Mouse (Mus musculus): ENCODE measurements around the gene Cacnb4. TPM values are rescaled to one million over a fixed set of nuclear protein-coding genes. Genes with fewer than 3 reads are reported as not detected.

The Cacnb4 gene
- total and polyA plus RNA-seq, 2 experiments from 2014 or later: 12.5 to 13.3 TPM

DNA sequence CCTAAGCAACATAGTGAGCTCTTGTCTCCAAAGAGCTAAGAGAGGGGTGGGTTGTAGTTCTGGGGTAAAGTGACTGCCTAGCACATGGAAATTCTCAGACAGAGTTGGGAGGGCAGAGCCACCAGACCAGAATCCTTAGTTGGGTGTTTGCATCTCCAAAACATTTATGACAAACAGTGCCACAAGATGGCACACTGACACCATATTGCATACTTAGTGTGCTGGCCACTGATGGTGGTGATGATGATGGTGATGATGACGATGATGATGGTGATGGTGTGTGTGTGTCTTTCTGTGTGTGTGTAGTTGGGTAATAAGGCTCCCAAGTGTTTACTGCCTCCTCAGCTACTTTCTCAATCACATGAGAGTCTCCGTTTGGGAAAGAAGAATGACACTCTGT, 54.0 kb downstream of the Cacnb4 start:
- no peak overlapping the region for H3K27ac ChIP-seq (ENCODE audit: low read depth, low read length)
- no peaks in the 10 kb centered on the region for H3K9me3 ChIP-seq (ENCODE audit: low read length)
- 72% methylated on average over 2 of the region's 2 CpGs for WGBS
- ATAC-seq (ENCODE audit: low FRiP score): no peak
- no peak overlapping the region for H3K4me2 ChIP-seq (ENCODE audit: low read depth, low read length, poor library complexity, severe bottlenecking)
- no peak overlapping the region for H3K9ac ChIP-seq (replicated peaks; ENCODE audit: low read length, poor library complexity, severe bottlenecking)
- peak; percentile 78 for TF ChIP-seq CTCF (IDR thresholded peaks at IDR 0.05)
- no peaks in the 10 kb centered on the region for H3K27me3 ChIP-seq (ENCODE audit: insufficient read depth, low read length)
- H3K36me3 ChIP-seq (ENCODE audit: insufficient read depth, low read length): no peaks in the 10 kb centered on the region
- DNase-seq (ENCODE audit: low spot score): no peak
- H3K4me1 ChIP-seq (ENCODE audit: insufficient read depth, low read length): no peaks in the 10 kb centered on the region; the same call in 1 of the 2 replicates
- no peak overlapping the region for H3K4me3 ChIP-seq (ENCODE audit: low read depth, low read length)

DNA sequence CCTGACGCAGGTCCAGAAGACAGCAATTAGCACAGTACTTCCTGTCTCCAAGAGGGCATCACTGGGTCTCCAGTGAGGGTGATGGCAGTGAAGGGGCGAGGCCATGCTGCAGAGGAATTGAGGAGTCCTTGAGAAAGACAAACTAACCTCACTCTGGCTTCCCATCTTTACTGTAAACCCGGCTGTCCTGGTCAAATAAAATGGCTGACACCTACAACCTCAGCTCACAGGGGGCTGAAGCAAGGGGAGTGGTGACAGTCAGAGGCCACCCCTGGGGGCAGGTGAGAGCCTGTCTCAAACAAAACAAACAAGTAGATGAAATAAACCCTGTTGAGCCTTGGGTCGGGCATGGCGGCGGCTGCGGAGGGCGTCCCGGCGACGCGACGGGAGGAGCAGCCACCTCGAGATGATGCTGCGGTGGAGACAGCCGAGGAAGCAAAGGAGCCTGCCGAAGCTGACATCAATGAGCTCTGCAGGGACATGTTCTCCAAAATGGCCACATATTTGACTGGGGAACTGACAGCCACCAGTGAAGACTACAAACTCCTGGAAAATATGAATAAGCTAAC, 57.1 kb downstream of the Cacnb4 start:
- no peak for TF ChIP-seq CTCF (IDR thresholded peaks at IDR 0.05)
- no peak for ATAC-seq (ENCODE audit: low FRiP score)
- WGBS: 81% methylated on average over 17 of the region's 17 CpGs
- no peak overlapping the region for H3K4me2 ChIP-seq (ENCODE audit: low read depth, low read length, poor library complexity, severe bottlenecking)
- no peaks in the 10 kb centered on the region for H3K36me3 ChIP-seq (ENCODE audit: insufficient read depth, low read length)
- H3K27ac ChIP-seq (ENCODE audit: low read depth, low read length): no peak overlapping the region
- H3K9me3 ChIP-seq (ENCODE audit: low read length): no peaks in the 10 kb centered on the region
- no peaks in the 10 kb centered on the region for H3K27me3 ChIP-seq (ENCODE audit: insufficient read depth, low read length)
- H3K9ac ChIP-seq (replicated peaks; ENCODE audit: low read length, poor library complexity, severe bottlenecking): no peak overlapping the region
- no peaks in the 10 kb centered on the region; the same call in 1 of the 2 replicates for H3K4me1 ChIP-seq (ENCODE audit: insufficient read depth, low read length)
- DNase-seq (ENCODE audit: low spot score): no peak
- no peak overlapping the region for H3K4me3 ChIP-seq (ENCODE audit: low read depth, low read length)

DNA sequence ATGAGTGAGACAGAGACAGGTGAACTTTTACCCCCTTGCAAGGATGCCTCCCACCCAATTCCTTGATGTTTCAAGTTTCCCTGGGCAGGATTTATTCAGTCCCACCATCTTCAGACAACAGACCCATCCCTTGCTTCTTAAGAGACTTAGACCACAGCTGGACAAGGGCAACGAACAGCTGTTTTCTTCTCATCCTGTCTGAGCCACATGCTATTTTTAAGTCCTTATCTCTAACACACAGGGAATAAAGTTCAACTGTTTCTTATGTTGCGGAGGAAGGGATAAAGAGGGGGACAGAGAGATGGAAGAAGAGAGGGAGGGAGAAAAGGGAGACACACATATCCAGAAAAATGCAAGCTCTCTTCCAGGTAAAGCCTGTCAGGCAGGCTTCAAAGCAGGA, 57.8 kb downstream of the Cacnb4 start:
- Histone ChIP-seq H3K4me1 (ENCODE audit: insufficient read depth, low read length) (no peaks in the 10 kb centered on the region; the same call in 1 of the 2 replicates), H3K9me3 (ENCODE audit: low read length) (no peaks in the 10 kb centered on the region), H3K9ac (replicated peaks; ENCODE audit: low read length, poor library complexity, severe bottlenecking) (no peak overlapping the region), H3K4me3 (ENCODE audit: low read depth, low read length) (no peak overlapping the region), H3K4me2 (ENCODE audit: low read depth, low read length, poor library complexity, severe bottlenecking) (no peak overlapping the region), H3K27ac (ENCODE audit: low read depth, low read length) (no peak overlapping the region), H3K36me3 (ENCODE audit: insufficient read depth, low read length) (no peaks in the 10 kb centered on the region), H3K27me3 (ENCODE audit: insufficient read depth, low read length) (no peaks in the 10 kb centered on the region)
- WGBS: 77% methylated on average over 2 of the region's 2 CpGs
- TF ChIP-seq CTCF (IDR thresholded peaks at IDR 0.05): no peak
- no peak for ATAC-seq (ENCODE audit: low FRiP score)
- no peak for DNase-seq (ENCODE audit: low spot score)

- no peak; the same call in 1 of the 2 replicates for ATAC-seq (ENCODE audit: low FRiP score)
- Histone ChIP-seq H3K9me3 (ENCODE audit: low read length) (no peaks in the 10 kb centered on the region), H3K4me3 (ENCODE audit: low read depth, low read length) (no peak overlapping the region), H3K4me2 (ENCODE audit: low read depth, low read length, poor library complexity, severe bottlenecking) (no peak overlapping the region), H3K27me3 (ENCODE audit: insufficient read depth, low read length) (no peaks in the 10 kb centered on the region), H3K36me3 (ENCODE audit: insufficient read depth, low read length) (no peaks in the 10 kb centered on the region), H3K27ac (ENCODE audit: low read depth, low read length) (no peak overlapping the region), H3K4me1 (ENCODE audit: insufficient read depth, low read length) (no peaks in the 10 kb centered on the region), H3K9ac (replicated peaks; ENCODE audit: low read length, poor library complexity, severe bottlenecking) (no peak overlapping the region)
- TF ChIP-seq CTCF (IDR thresholded peaks at IDR 0.05): no peak
- WGBS: 64% methylated on average over 5 of the region's 5 CpGs
- peak; percentile 80 for DNase-seq (ENCODE audit: low spot score)
Observed at GRCm38 (mm10) chr2:52615429-52615828, 61.2 kb downstream of the Cacnb4 start.

- H3K27me3 ChIP-seq (ENCODE audit: insufficient read depth, low read length): no peaks in the 10 kb centered on the region
- H3K36me3 ChIP-seq (ENCODE audit: insufficient read depth, low read length): no peaks in the 10 kb centered on the region
- H3K4me1 ChIP-seq (ENCODE audit: insufficient read depth, low read length): no peaks in the 10 kb centered on the region
- H3K9me3 ChIP-seq (ENCODE audit: low read length): no peaks in the 10 kb centered on the region
- TF ChIP-seq CTCF (IDR thresholded peaks at IDR 0.05): no peak
- 82% methylated on average over 4 of the region's 4 CpGs for WGBS
- H3K9ac ChIP-seq (replicated peaks; ENCODE audit: low read length, poor library complexity, severe bottlenecking): no peak overlapping the region
- no peak for DNase-seq (ENCODE audit: low spot score)
- no peak overlapping the region for H3K4me2 ChIP-seq (ENCODE audit: low read depth, low read length, poor library complexity, severe bottlenecking)
- H3K27ac ChIP-seq (ENCODE audit: low read depth, low read length): no peak overlapping the region
- no peak overlapping the region for H3K4me3 ChIP-seq (ENCODE audit: low read depth, low read length)
- no peak for ATAC-seq (ENCODE audit: low FRiP score)
Observed at GRCm38 (mm10) chr2:52613888-52614287, 62.7 kb downstream of the Cacnb4 start.

DNA sequence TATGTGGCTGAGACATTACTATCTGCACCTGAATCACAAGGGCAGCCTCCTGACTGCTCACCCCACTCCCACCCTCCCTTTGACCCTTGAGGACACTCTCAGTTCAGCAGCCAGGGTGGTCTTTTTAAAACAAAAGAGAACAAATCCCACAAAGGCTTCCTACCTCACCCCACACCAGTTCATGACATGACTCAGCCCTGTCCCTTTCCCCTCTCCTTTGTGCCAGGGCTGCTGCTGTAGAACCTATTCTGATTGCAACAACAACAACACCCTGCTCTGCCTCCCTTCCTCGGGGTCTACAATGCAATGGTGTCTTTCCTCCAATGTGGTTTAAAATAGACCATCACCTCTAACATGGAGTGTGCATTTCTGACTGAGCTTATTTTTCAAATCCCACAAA, 67.1 kb downstream of the Cacnb4 start:
- no peak overlapping the region for H3K27ac ChIP-seq (ENCODE audit: low read depth, low read length)
- H3K4me2 ChIP-seq (ENCODE audit: low read depth, low read length, poor library complexity, severe bottlenecking): no peak overlapping the region
- H3K9me3 ChIP-seq (ENCODE audit: low read length): no peaks in the 10 kb centered on the region
- DNase-seq (ENCODE audit: low spot score): no peak
- WGBS: 55% methylated on average over 1 of the region's 1 CpGs
- H3K4me1 ChIP-seq (ENCODE audit: insufficient read depth, low read length): no peaks in the 10 kb centered on the region
- H3K36me3 ChIP-seq (ENCODE audit: insufficient read depth, low read length): no peaks in the 10 kb centered on the region
- H3K4me3 ChIP-seq (ENCODE audit: low read depth, low read length): no peak overlapping the region
- TF ChIP-seq CTCF (IDR thresholded peaks at IDR 0.05): no peak
- no peak overlapping the region for H3K9ac ChIP-seq (replicated peaks; ENCODE audit: low read length, poor library complexity, severe bottlenecking)
- no peak for ATAC-seq (ENCODE audit: low FRiP score)
- H3K27me3 ChIP-seq (ENCODE audit: insufficient read depth, low read length): no peaks in the 10 kb centered on the region
